8 mouse cellular contexts compared by ENCODE assay signal in genomic region chr1:62860788-62861187, GRCm38 (mm10).
DNase-seq lines count a peak whose midpoint lies in the region; ATAC-seq and TF ChIP-seq lines count a peak whose summit lies in the region.

No protein-coding gene starts in this region.

- H3K27ac ChIP-seq in forebrain, postnatal 0 days (ENCODE audit: low read depth, low read length), result no peak overlapping the region
- no peak overlapping the region for H3K27ac ChIP-seq in forebrain, embryonic 10.5 days
- peak overlapping the region; percentile 71 for H3K27ac ChIP-seq in lung, embryonic 16.5 days (ENCODE audit: low read length)

- H3K9me3 ChIP-seq in forebrain, postnatal 0 days (ENCODE audit: low read length), result no peaks in the 10 kb centered on the region
- H3K9me3 ChIP-seq in forebrain, embryonic 10.5 days, result no peaks in the 10 kb centered on the region; the same call in 1 of the 2 replicates
- H3K9me3 ChIP-seq in lung, embryonic 16.5 days (ENCODE audit: control insufficient read depth, low read length), result no peaks in the 10 kb centered on the region

- H3K36me3 ChIP-seq in forebrain, postnatal 0 days (ENCODE audit: insufficient read depth), result no peaks in the 10 kb centered on the region
- no peaks in the 10 kb centered on the region for H3K36me3 ChIP-seq in forebrain, embryonic 10.5 days (replicated peaks)
- no peaks in the 10 kb centered on the region for H3K36me3 ChIP-seq in lung, embryonic 16.5 days (ENCODE audit: control insufficient read depth, insufficient read depth, low read length)

- ATAC-seq in forebrain, postnatal 0 days, result peak; percentile 25; the same call in 1 of the 2 replicates
- peak; percentile 50 for ATAC-seq in lung, embryonic 16.5 days (ENCODE audit: low read depth)
- no peak for ATAC-seq in erythroid progenitor cell, adult 5-6 weeks (replicated peaks; ENCODE audit: low FRiP score, poor library complexity, severe bottlenecking)

- intact Hi-C loops in heart, postnatal 14 days (cut with DNase I), result no loop called here

- H3K4me3 ChIP-seq in forebrain, postnatal 0 days (ENCODE audit: low read depth, low read length), result no peak overlapping the region
- H3K4me3 ChIP-seq in forebrain, embryonic 10.5 days, result no peak overlapping the region
- H3K4me3 ChIP-seq in lung, embryonic 16.5 days (ENCODE audit: low read length), result no peak overlapping the region

- no peak overlapping the region for H3K9ac ChIP-seq in forebrain, postnatal 0 days
- no peak overlapping the region for H3K9ac ChIP-seq in lung, embryonic 16.5 days (ENCODE audit: low read length)

- WGBS in forebrain, postnatal 0 days, result 36% methylated on average over 5 of the region's 5 CpGs
- 61% methylated on average over 5 of the region's 5 CpGs for WGBS in forebrain, embryonic 10.5 days
- 13% methylated on average over 5 of the region's 5 CpGs for WGBS in lung, embryonic 16.5 days

- no peak for TF ChIP-seq CTCF in forebrain, postnatal 0 days (IDR thresholded peaks at IDR 0.05; ENCODE audit: low read depth)

- H3K27me3 ChIP-seq in forebrain, postnatal 0 days (ENCODE audit: insufficient read depth, low read length), result no peaks in the 10 kb centered on the region
- H3K27me3 ChIP-seq in forebrain, embryonic 10.5 days (ENCODE audit: poor library complexity, severe bottlenecking), result no peaks in the 10 kb centered on the region
- H3K27me3 ChIP-seq in lung, embryonic 16.5 days (ENCODE audit: control insufficient read depth, insufficient read depth, low read depth, low read length), result no peaks in the 10 kb centered on the region

- H3K4me1 ChIP-seq in forebrain, postnatal 0 days (ENCODE audit: insufficient read depth), result no peaks in the 10 kb centered on the region
- peaks cover 3% of the 10 kb centered on the region; the same call in 1 of the 2 replicates for H3K4me1 ChIP-seq in forebrain, embryonic 10.5 days
- peaks cover 22% of the 10 kb centered on the region for H3K4me1 ChIP-seq in lung, embryonic 16.5 days (replicated peaks; ENCODE audit: control insufficient read depth, insufficient read depth, low read length)

- no peak for DNase-seq in forebrain, postnatal 0 days
- no peak for DNase-seq in forebrain, embryonic 10.5 days (ENCODE audit: extremely low spot score, low spot score)
- peak; percentile 11 for DNase-seq in right cerebral cortex, adult 18-20 months
- no peak for DNase-seq in right cerebral cortex, postnatal 4 days
- peak; percentile 25 to 49 for DNase-seq in heart, postnatal 14 days
- DNase-seq in spleen, postnatal 14 days (ENCODE audit: low spot score in 2 of 2), result no peak

- H3K4me2 ChIP-seq in forebrain, postnatal 0 days (ENCODE audit: low read depth), result no peak overlapping the region
- H3K4me2 ChIP-seq in lung, embryonic 16.5 days (ENCODE audit: low read depth, low read length), result peak overlapping the region; percentile 1; the same call in 1 of the 2 replicates

Comparison
In these comparisons a context has a peak if more than half of its experiments do, and no peak if none do; other contexts are left out.
1. DNase-seq: peak in right cerebral cortex, adult 18-20 months (single experiment) and heart, postnatal 14 days (2 of 2); none in forebrain, postnatal 0 days (single experiment), forebrain, embryonic 10.5 days (single experiment), right cerebral cortex, postnatal 4 days (single experiment) and spleen, postnatal 14 days (0 of 2).